Mouse (Mus musculus) hindbrain, embryonic 14.5 days (tissue): ENCODE results near the gene Fkbp5. TPM values are rescaled to one million over a fixed set of nuclear protein-coding genes. Genes with fewer than 3 reads are reported as not detected.

ENCODE experiments used
- ATAC-seq: fragments of 200-750 bp; cut with Nextera tagmentation; 2 replicates; pipeline ENCODE4 v1.8.0; 2017; ENCODE audit warnings: moderate number of reproducible peaks, mild to moderate bottlenecking, moderate TSS enrichment, moderate library complexity; ENCODE audit not compliant: low FRiP score
- DNase-seq: peaks from one replicate; pipeline ENCODE4 v3.0.0-alpha.2; 2015; ENCODE audit warnings: low spot score
- H3K27ac ChIP-seq: fragments of 300-500 bp; sonication (generic); 2 replicates; pipeline ENCODE4 v1.5.1; 2014; ENCODE audit warnings: mild to moderate bottlenecking, moderate library complexity
- H3K27me3 ChIP-seq: fragments of 300-500 bp; sonication (generic); 2 replicates; pipeline ENCODE4 v1.6.1; 2014; ENCODE audit warnings: mild to moderate bottlenecking, low read length, mixed read lengths; ENCODE audit not compliant: control insufficient read depth, insufficient read depth
- H3K36me3 ChIP-seq: fragments of 300-500 bp; sonication (generic); replicated peaks from 2 replicates; pipeline ENCODE4 v1.6.1; 2014; ENCODE audit not compliant: control insufficient read depth, insufficient read depth
- H3K4me1 ChIP-seq: fragments of 300-500 bp; sonication (generic); replicated peaks from 2 replicates; pipeline ENCODE4 v1.6.1; 2014; ENCODE audit warnings: antibody characterized with exemption, low read length, mixed read lengths; ENCODE audit not compliant: control insufficient read depth, insufficient read depth
- H3K4me2 ChIP-seq: fragments of 300-500 bp; sonication (generic); replicated peaks from 2 replicates; pipeline ENCODE4 v1.6.1; 2014; ENCODE audit warnings: mild to moderate bottlenecking, moderate library complexity
- H3K4me3 ChIP-seq: fragments of 300-500 bp; sonication (generic); replicated peaks from 2 replicates; pipeline ENCODE4 v1.5.1; 2014; ENCODE audit warnings: mild to moderate bottlenecking, low read length
- H3K9ac ChIP-seq: fragments of 300-500 bp; sonication (generic); 2 replicates; pipeline ENCODE4 v1.6.1; 2014
- H3K9me3 ChIP-seq: fragments of 300-500 bp; sonication (generic); 2 replicates; pipeline ENCODE4 v1.6.1; 2016; ENCODE audit warnings: low read length; ENCODE audit not compliant: control insufficient read depth
- WGBS: fragments of 180-500 bp; shearing (Covaris S2); extraction: QIAGEN DNeasy Blood & Tissue Kit; methylation state at CpG from one replicate; pipeline ENCODE4 v1.1.7; 2014; 5-methylcytosine and 5-hydroxymethylcytosine counted together
- polyA plus RNA-seq: library from polyadenylated mRNA; unstranded; fragments of >200 nt; fragmentation: Nextera tagmentation; extraction: Ambion mirVana; gene quantifications from 2 replicates; pipeline ENCODE4 v1.2.1, GENCODE M21; 2014

Gene Fkbp5
- polyA plus RNA-seq, 1 experiment from 2014 or later: 9.8 TPM

DNA sequence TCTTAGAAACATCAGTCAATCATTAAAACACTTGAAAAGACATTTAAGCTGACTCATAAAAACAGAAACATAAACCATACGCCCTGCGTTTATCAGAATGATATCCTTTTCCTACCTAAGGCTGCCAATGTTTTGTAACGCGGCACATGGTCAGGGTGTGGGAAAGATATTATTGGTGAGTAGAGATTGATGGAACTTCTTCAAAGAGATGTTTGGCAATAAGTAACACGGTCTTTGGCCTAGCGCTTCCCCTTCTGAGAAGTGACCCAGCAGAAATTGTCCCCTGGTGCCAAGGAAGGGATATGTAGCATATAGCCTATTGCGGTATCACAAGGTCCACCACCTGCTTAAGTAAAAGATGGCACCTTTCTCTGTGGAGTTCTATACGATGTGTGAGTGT is 21.5 kb downstream of the Fkbp5 start:
- Histone ChIP-seq H3K27ac (no peak overlapping the region), H3K4me2 (no peak overlapping the region), H3K4me3 (no peak overlapping the region), H3K4me1 (0 out of 2 replicates have a peak, but pooled peaks cover 4% of the 10 kb centered on the region), H3K36me3 (no peaks in the 10 kb centered on the region), H3K9me3 (peaks cover 3% of the 10 kb centered on the region; the same call in 1 of the 2 replicates), H3K9ac (no peak overlapping the region), H3K27me3 (no peaks in the 10 kb centered on the region)
- DNase-seq (no peak), ATAC-seq (no peak)
- WGBS: 94% methylated on average over 8 of the region's 8 CpGs

DNA sequence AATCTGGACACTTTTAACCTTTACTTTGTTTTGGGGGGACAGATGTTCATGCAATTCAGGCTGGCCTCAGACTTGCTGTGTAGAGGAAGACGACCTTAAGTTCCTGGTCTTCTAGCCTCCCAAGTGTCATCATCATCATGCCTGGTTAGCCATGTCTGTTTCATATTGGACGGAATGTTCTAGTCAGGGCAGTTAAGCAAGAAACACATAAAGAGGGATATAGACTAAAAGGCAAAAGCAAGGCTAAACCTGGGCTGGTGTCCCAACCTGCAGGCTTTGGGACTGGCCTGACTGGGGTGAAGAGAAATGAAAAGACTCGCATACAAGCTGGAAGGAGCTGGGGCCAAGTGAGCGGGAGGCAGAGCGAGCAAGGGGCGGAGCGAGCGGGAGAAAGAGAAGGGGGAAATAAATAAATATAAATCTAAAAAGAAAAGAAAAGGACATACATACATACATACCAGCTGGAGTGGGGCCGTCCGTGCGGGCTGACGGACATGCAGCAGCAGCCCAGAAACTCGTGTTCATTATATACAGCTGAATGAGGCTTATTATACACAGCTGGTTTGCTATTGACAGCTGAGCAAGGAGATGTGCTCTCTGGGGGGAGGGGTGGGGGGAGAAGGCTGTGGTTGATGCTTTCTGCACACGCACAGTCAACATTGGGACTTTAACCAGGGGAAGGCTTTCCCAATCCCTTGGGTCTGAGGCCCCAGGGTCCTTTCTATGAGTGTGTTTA is 26.1 kb downstream of the Fkbp5 start:
- no peak overlapping the region for H3K9ac ChIP-seq
- no peaks in the 10 kb centered on the region for H3K9me3 ChIP-seq
- H3K4me1 ChIP-seq: 0 out of 2 replicates have a peak, but pooled peaks cover 4% of the 10 kb centered on the region
- no peak overlapping the region for H3K4me3 ChIP-seq
- 62% methylated on average over 14 of the region's 14 CpGs for WGBS
- DNase-seq: no peak
- no peaks in the 10 kb centered on the region for H3K36me3 ChIP-seq
- H3K27ac ChIP-seq: no peak overlapping the region
- no peak overlapping the region for H3K4me2 ChIP-seq
- no peak for ATAC-seq
- no peaks in the 10 kb centered on the region for H3K27me3 ChIP-seq

DNA sequence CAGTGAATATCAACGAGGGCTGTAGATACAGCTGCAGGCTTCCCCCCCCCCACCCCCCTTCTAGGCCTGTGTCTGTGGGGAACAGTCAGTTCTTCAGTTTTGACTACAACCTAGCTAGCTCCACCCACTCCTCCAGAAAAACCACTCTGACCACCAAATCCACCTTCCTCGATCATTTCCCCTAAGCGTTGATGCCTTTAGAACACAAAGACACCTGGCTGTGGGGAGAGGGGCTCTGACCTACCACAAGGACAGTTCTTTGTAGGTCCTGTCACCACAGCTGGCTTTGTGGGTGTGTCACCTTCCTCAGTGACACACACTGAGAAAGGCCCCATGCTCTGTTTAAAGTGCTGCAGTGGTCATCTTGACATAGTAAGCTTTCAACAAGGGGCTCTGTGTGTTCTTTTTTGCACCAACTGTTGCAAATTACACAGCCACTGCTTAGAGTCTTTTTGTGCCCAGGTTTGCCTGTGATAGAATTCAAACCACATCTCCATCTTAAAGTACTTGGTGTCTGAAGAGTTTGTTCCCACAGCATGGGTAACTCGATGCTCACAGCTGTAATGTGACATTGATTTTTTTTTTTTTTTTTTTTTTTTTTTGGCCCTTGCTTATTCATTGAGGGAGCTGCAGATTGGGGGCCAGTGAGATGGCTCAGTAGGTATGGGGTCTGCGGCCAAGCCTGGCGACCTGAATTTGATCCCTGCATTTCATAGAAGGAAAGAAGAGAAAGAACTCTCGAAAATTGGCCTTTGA is 28.9 kb downstream of the Fkbp5 start:
- peaks cover 4% of the 10 kb centered on the region; the same call in 1 of the 2 replicates for H3K4me1 ChIP-seq
- H3K4me2 ChIP-seq: no peak overlapping the region
- DNase-seq (no peak), ATAC-seq (no peak)
- 71% methylated on average over 7 of the region's 7 CpGs for WGBS
- H3K36me3 ChIP-seq: no peaks in the 10 kb centered on the region
- no peak overlapping the region for H3K4me3 ChIP-seq
- H3K9me3 ChIP-seq: no peaks in the 10 kb centered on the region
- H3K27ac ChIP-seq: no peak overlapping the region
- no peak overlapping the region for H3K9ac ChIP-seq
- H3K27me3 ChIP-seq: no peaks in the 10 kb centered on the region

DNA sequence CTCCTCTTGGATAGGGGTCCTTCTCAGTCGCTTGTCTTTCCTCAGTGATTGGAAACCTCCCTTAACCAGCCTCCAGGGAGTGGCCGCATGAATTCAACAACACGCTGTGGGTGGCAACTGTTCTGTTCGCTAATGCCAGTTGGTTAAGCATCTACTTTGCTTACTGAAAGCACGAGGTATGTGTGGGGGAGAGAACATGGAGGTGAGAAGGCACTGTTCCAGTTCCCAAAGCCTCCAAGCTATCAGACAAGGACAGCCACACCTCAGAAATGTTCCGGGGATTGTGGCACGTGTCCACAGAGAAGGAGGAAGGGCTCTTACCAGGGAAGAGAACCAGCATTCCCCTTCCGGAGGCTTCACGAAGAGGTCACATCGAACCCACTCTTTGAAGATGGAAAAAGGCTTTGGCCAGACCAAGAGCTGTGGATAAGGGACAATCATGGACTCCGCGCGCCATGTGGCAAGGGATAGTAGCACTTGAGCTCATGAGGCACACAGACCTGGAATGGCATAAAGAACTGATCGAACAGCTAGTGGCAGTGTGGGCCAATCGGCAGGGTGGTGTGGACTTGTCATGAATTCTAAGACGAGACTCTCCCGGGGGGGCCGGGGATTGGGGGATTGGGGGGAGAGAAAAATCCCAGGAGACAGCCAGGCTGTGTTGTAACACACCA is 29.6 kb downstream of the Fkbp5 start:
- Histone ChIP-seq H3K4me2 (no peak overlapping the region), H3K27ac (no peak overlapping the region), H3K36me3 (no peaks in the 10 kb centered on the region), H3K9me3 (no peaks in the 10 kb centered on the region), H3K9ac (no peak overlapping the region), H3K27me3 (no peaks in the 10 kb centered on the region), H3K4me1 (peaks cover 4% of the 10 kb centered on the region; the same call in 1 of the 2 replicates), H3K4me3 (no peak overlapping the region)
- DNase-seq: no peak
- ATAC-seq: no peak
- WGBS: 89% methylated on average over 18 of the region's 18 CpGs

DNA sequence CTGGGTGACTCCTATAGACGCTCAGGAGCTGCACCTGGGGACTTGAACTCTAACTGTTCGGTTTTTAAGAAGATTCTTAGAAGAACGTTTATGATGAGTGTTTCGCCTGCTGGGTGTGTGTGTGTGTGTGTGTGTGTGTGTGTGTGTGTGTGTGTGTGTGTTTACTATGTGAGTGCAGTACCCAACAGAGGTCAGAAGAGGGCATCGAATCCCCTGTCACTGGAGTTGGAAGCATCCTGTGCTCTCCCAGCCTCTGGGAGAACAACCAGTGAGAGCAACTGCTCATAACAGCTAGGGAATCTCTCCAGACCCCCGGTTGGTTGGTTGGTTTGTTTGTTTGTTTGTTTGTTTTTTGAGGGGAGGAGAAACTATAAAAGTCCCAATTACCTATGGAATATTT is 30.6 kb downstream of the Fkbp5 start:
- DNase-seq (no peak), ATAC-seq (no peak)
- 87% methylated on average over 6 of the region's 6 CpGs for WGBS
- H3K4me1 ChIP-seq: peaks cover 4% of the 10 kb centered on the region; the same call in 1 of the 2 replicates
- H3K36me3 ChIP-seq: no peaks in the 10 kb centered on the region
- no peaks in the 10 kb centered on the region for H3K27me3 ChIP-seq
- H3K27ac ChIP-seq: no peak overlapping the region
- H3K4me3 ChIP-seq: peak overlapping the region; percentile 90; the same call in 1 of the 2 replicates
- H3K9ac ChIP-seq: no peak overlapping the region
- no peak overlapping the region; the same call in 1 of the 2 replicates for H3K4me2 ChIP-seq
- H3K9me3 ChIP-seq: no peaks in the 10 kb centered on the region

DNA sequence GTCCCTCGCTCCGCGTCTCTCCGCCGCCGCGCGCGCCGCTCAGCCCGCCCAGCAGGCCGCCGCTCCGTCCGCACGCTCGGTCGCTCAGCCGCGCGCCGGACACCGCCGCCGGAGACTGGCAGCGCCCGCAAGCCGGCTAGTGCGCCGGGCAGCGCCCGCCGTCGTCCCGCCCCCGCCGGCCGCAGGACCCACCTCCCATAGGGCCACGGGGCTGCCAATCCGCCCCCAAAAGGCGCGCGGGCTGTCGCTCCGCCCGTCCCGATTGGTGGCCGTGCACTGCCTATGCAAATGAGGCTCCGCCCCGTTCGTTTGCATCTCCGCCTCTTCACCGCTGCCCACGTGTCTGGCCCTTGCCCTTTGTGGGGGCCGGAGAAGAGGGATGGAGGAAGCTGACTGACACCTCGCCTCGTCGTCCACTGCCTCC is 31.3 kb downstream of the Fkbp5 start:
- no peaks in the 10 kb centered on the region for H3K9me3 ChIP-seq
- ATAC-seq (peak; percentile 99), DNase-seq (peak; percentile 96)
- WGBS: under 1% methylated on average over 47 of the region's 58 CpGs
- no peaks in the 10 kb centered on the region for H3K36me3 ChIP-seq
- peak overlapping the region; percentile 58 for H3K4me2 ChIP-seq
- H3K9ac ChIP-seq: peak overlapping the region; percentile 80
- peak overlapping the region; percentile 90 for H3K4me3 ChIP-seq
- H3K27me3 ChIP-seq: no peaks in the 10 kb centered on the region
- peak overlapping the region; percentile 89 for H3K27ac ChIP-seq
- no peaks in the 10 kb centered on the region; the same call in 1 of the 2 replicates for H3K4me1 ChIP-seq

DNA sequence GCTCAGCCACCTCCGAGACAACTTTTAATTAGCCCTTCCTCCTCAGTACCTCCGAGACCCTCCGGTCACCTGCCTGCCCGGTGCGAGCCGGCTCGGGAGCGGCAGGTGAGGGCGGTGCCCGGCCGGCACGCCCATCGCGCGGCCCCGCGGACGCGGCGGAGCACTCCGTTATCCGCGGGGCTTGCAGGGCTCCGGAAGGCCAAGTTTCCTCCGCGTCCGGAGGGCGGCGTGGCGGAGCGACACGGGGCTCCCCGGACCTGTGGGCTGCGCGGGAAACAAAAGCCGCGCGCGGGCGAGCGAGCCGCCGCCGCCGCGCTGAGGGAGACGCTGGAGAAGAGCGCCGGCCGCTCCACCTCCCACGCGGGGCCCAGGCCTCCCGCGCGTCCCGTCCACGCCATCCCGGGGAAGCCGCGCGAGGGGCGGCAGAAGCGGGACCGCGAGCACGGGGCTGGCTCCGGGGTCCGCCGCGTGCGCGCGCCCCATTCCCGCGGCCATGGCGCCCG is 31.8 kb downstream of the Fkbp5 start:
- Histone ChIP-seq H3K4me3 (peak overlapping the region; percentile 90), H3K9ac (peak overlapping the region; percentile 80), H3K27me3 (no peaks in the 10 kb centered on the region), H3K4me1 (no peaks in the 10 kb centered on the region; the same call in 1 of the 2 replicates), H3K9me3 (no peaks in the 10 kb centered on the region), H3K4me2 (peak overlapping the region; percentile 58), H3K27ac (peak overlapping the region; percentile 89), H3K36me3 (no peaks in the 10 kb centered on the region)
- WGBS: under 1% methylated on average over 62 of the region's 77 CpGs
- ATAC-seq: peak; percentile 64
- DNase-seq: peak; percentile 52

DNA sequence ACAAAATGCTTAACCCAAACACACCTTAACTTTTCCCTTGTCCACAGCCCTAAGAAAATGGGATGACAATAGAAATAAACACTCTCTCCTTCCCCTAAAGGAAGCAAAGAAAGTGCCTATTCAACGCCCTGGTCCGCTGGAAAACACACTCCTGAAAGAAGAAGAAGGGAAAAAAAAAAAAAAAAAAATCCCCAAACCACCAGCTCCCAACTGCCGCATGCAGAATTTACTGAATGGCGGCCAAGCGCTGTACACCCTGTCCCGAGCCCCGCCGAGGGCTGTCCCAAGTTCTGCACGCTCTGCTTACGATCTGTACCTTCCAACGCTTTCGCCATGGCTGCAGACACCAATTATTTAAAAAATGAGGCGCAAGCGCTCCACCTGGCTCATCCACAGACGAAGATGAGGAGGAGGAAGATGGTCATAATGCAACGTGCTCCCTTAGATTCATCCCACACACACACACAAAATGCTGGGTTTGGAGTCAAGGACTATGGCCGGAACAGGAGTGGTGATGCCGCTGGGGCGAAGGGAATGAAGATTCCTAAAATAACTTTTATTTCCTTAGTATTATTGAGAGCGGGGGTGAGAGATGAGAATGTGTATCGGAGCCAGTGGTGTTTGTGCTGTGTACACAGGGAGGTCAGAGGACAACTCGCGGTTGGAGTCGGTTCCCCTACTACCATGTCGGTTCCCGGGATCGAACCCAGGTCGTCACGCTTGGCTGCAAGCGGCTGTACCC is 32.5 kb downstream of the Fkbp5 start:
- Histone ChIP-seq H3K9ac (peak overlapping the region; percentile 80), H3K27me3 (no peaks in the 10 kb centered on the region), H3K9me3 (no peaks in the 10 kb centered on the region), H3K27ac (peak overlapping the region; percentile 89), H3K36me3 (no peaks in the 10 kb centered on the region), H3K4me3 (peak overlapping the region; percentile 90), H3K4me2 (peak overlapping the region; percentile 58), H3K4me1 (no peaks in the 10 kb centered on the region; the same call in 1 of the 2 replicates)
- DNase-seq (peak; percentile 61), ATAC-seq (0 out of 2 replicates have a peak, but pooled peaks have one; percentile 9)
- 4% methylated on average over 30 of the region's 30 CpGs for WGBS
